Mouse (Mus musculus) forebrain, embryonic 12.5 days (tissue): ENCODE measurements around the gene Phf24. TPM values are rescaled to one million over a fixed set of nuclear protein-coding genes. Genes with fewer than 3 reads are reported as not detected.
A peak's percentile ranks its signal among the peaks of the same experiment; 100 is the strongest.

Experiments
- ATAC-seq: fragments of 200-750 bp; cut with Nextera tagmentation; 2 replicates; pipeline ENCODE4 v1.8.0; 2017; ENCODE audit warnings: moderate TSS enrichment; ENCODE audit not compliant: low FRiP score
- H3K27ac ChIP-seq: fragments of 300-500 bp; sonication (generic); 2 replicates; pipeline ENCODE4 v1.5.1; 2016; ENCODE audit warnings: mild to moderate bottlenecking
- H3K27me3 ChIP-seq: fragments of 300-500 bp; sonication (generic); 2 replicates; pipeline ENCODE4 v1.6.1; 2016; ENCODE audit warnings: mild to moderate bottlenecking
- H3K36me3 ChIP-seq: fragments of 300-500 bp; sonication (generic); replicated peaks from 2 replicates; pipeline ENCODE4 v1.6.1; 2016; ENCODE audit warnings: mild to moderate bottlenecking
- H3K4me1 ChIP-seq: fragments of 300-500 bp; sonication (generic); 2 replicates; pipeline ENCODE4 v1.6.1; 2016
- H3K4me2 ChIP-seq: fragments of 300-500 bp; sonication (generic); 2 replicates; pipeline ENCODE4 v1.6.1; 2016; ENCODE audit warnings: mild to moderate bottlenecking, moderate library complexity
- H3K4me3 ChIP-seq: fragments of 300-500 bp; sonication (generic); replicated peaks from 2 replicates; pipeline ENCODE4 v1.5.1; 2016; ENCODE audit warnings: mild to moderate bottlenecking
- H3K9ac ChIP-seq: fragments of 300-500 bp; sonication (generic); 2 replicates; pipeline ENCODE4 v1.6.1; 2016; ENCODE audit warnings: mild to moderate bottlenecking
- H3K9me3 ChIP-seq: fragments of 300-500 bp; sonication (generic); 2 replicates; pipeline ENCODE4 v1.6.1; 2016
- WGBS: fragments of 180-500 bp; shearing (Covaris S2); methylation state at CpG from one replicate; pipeline ENCODE4 v1.1.7; 2016; 5-methylcytosine and 5-hydroxymethylcytosine counted together
- polyA plus RNA-seq: library from polyadenylated mRNA; unstranded; fragments of >200 nt; fragmentation: Nextera tagmentation; extraction: Ambion mirVana; gene quantifications from 2 replicates; pipeline ENCODE4 v1.2.1, GENCODE M21; 2016

Gene Phf24
- polyA plus RNA-seq, 1 experiment from 2014 or later = 4.2 TPM

- peaks cover 29% of the 10 kb centered on the region for H3K36me3 ChIP-seq
- H3K27me3 ChIP-seq = no peaks in the 10 kb centered on the region
- peak overlapping the region; percentile 23 for H3K4me3 ChIP-seq
- peak overlapping the region; percentile 47 for H3K9ac ChIP-seq
- H3K9me3 ChIP-seq = no peaks in the 10 kb centered on the region
- peak overlapping the region; percentile 84 for H3K4me2 ChIP-seq
- peak overlapping the region; percentile 88 for H3K27ac ChIP-seq
- 6% methylated on average over 7 of the region's 10 CpGs for WGBS
- H3K4me1 ChIP-seq = peaks cover 56% of the 10 kb centered on the region
- no peak for ATAC-seq
Observed at GRCm38 (mm10) chr4:42953435-42954094, 37.1 kb downstream of the Phf24 start.

- H3K4me2 ChIP-seq = peak overlapping the region; percentile 84
- H3K27me3 ChIP-seq = no peaks in the 10 kb centered on the region
- peak overlapping the region; percentile 88 for H3K27ac ChIP-seq
- WGBS = 2% methylated on average over 10 of the region's 10 CpGs
- ATAC-seq = no peak
- peaks cover 49% of the 10 kb centered on the region for H3K4me1 ChIP-seq
- no peaks in the 10 kb centered on the region for H3K9me3 ChIP-seq
- H3K9ac ChIP-seq = peak overlapping the region; percentile 47
- H3K4me3 ChIP-seq = peak overlapping the region; percentile 23
- H3K36me3 ChIP-seq = peaks cover 33% of the 10 kb centered on the region
Observed at GRCm38 (mm10) chr4:42954297-42954696, 37.8 kb downstream of the Phf24 start.

- Histone ChIP-seq H3K27ac (no peak overlapping the region), H3K9me3 (no peaks in the 10 kb centered on the region), H3K4me2 (no peak overlapping the region), H3K4me3 (no peak overlapping the region), H3K9ac (no peak overlapping the region), H3K4me1 (peaks cover 47% of the 10 kb centered on the region), H3K27me3 (no peaks in the 10 kb centered on the region), H3K36me3 (peaks cover 33% of the 10 kb centered on the region)
- 87% methylated on average over 3 of the region's 3 CpGs for WGBS
- no peak for ATAC-seq
Observed at GRCm38 (mm10) chr4:42955200-42955599, 38.7 kb downstream of the Phf24 start.

GRCm38 (mm10) chr4:42956581-42956980 is 40.1 kb downstream of the Phf24 start:
- Histone ChIP-seq H3K27ac (no peak overlapping the region), H3K4me1 (peaks cover 33% of the 10 kb centered on the region), H3K27me3 (no peaks in the 10 kb centered on the region), H3K9ac (no peak overlapping the region), H3K4me3 (no peak overlapping the region), H3K36me3 (peaks cover 33% of the 10 kb centered on the region), H3K9me3 (no peaks in the 10 kb centered on the region), H3K4me2 (no peak overlapping the region)
- no peak for ATAC-seq
- WGBS = 94% methylated on average over 17 of the region's 17 CpGs

GRCm38 (mm10) chr4:42957306-42957705 is 40.8 kb downstream of the Phf24 start:
- no peaks in the 10 kb centered on the region for H3K9me3 ChIP-seq
- no peak overlapping the region for H3K4me2 ChIP-seq
- H3K36me3 ChIP-seq = peaks cover 33% of the 10 kb centered on the region
- H3K4me3 ChIP-seq = no peak overlapping the region
- 80% methylated on average over 11 of the region's 11 CpGs for WGBS
- no peak overlapping the region for H3K27ac ChIP-seq
- H3K27me3 ChIP-seq = no peaks in the 10 kb centered on the region
- no peak for ATAC-seq
- no peak overlapping the region for H3K9ac ChIP-seq
- peaks cover 26% of the 10 kb centered on the region for H3K4me1 ChIP-seq

- H3K4me2 ChIP-seq = no peak overlapping the region
- no peak overlapping the region for H3K4me3 ChIP-seq
- H3K27me3 ChIP-seq = no peaks in the 10 kb centered on the region
- no peaks in the 10 kb centered on the region for H3K9me3 ChIP-seq
- H3K9ac ChIP-seq = no peak overlapping the region
- peaks cover 19% of the 10 kb centered on the region for H3K4me1 ChIP-seq
- no peak overlapping the region for H3K27ac ChIP-seq
- no peak for ATAC-seq
- 92% methylated on average over 8 of the region's 8 CpGs for WGBS
- H3K36me3 ChIP-seq = peaks cover 33% of the 10 kb centered on the region
Observed at GRCm38 (mm10) chr4:42957979-42958378, 41.5 kb downstream of the Phf24 start.

GRCm38 (mm10) chr4:42958942-42959341 is 42.5 kb downstream of the Phf24 start:
- Histone ChIP-seq H3K27me3 (no peaks in the 10 kb centered on the region), H3K4me3 (no peak overlapping the region), H3K36me3 (peaks cover 33% of the 10 kb centered on the region), H3K4me2 (no peak overlapping the region), H3K4me1 (peaks cover 10% of the 10 kb centered on the region), H3K9me3 (no peaks in the 10 kb centered on the region), H3K27ac (no peak overlapping the region), H3K9ac (no peak overlapping the region)
- ATAC-seq = no peak
- 71% methylated on average over 8 of the region's 8 CpGs for WGBS

- ATAC-seq = no peak
- Histone ChIP-seq H3K9me3 (no peaks in the 10 kb centered on the region), H3K27me3 (peaks cover 3% of the 10 kb centered on the region), H3K4me3 (no peak overlapping the region), H3K27ac (no peak overlapping the region), H3K4me1 (peaks cover 6% of the 10 kb centered on the region; the same call in 1 of the 2 replicates), H3K36me3 (peaks cover 33% of the 10 kb centered on the region), H3K4me2 (no peak overlapping the region), H3K9ac (no peak overlapping the region)
- WGBS = 75% methylated on average over 4 of the region's 4 CpGs
Observed at GRCm38 (mm10) chr4:42959382-42959781, 42.9 kb downstream of the Phf24 start.

- WGBS = 31% methylated on average over 4 of the region's 4 CpGs
- Histone ChIP-seq H3K9ac (no peak overlapping the region), H3K27ac (no peak overlapping the region), H3K4me2 (no peak overlapping the region), H3K4me3 (no peak overlapping the region), H3K36me3 (peaks cover 24% of the 10 kb centered on the region), H3K4me1 (peaks cover 3% of the 10 kb centered on the region; the same call in 1 of the 2 replicates), H3K27me3 (peaks cover 6% of the 10 kb centered on the region), H3K9me3 (no peaks in the 10 kb centered on the region)
- ATAC-seq = no peak
Observed at GRCm38 (mm10) chr4:42961592-42961991, 45.1 kb downstream of the Phf24 start.

GRCm38 (mm10) chr4:42963480-42963879 is 47.0 kb downstream of the Phf24 start:
- Histone ChIP-seq H3K9me3 (no peaks in the 10 kb centered on the region), H3K9ac (no peak overlapping the region), H3K4me2 (no peak overlapping the region), H3K27ac (no peak overlapping the region), H3K4me3 (no peak overlapping the region), H3K4me1 (peaks cover 3% of the 10 kb centered on the region; the same call in 1 of the 2 replicates), H3K36me3 (peaks cover 5% of the 10 kb centered on the region), H3K27me3 (peaks cover 6% of the 10 kb centered on the region)
- WGBS = 94% methylated on average over 2 of the region's 2 CpGs
- ATAC-seq = no peak

GRCm38 (mm10) chr4:42965039-42965719 is 48.7 kb downstream of the Phf24 start:
- Histone ChIP-seq H3K4me2 (peak overlapping the region; percentile 40), H3K9me3 (no peaks in the 10 kb centered on the region), H3K36me3 (no peaks in the 10 kb centered on the region), H3K9ac (0 out of 2 replicates have a peak overlapping the region, but pooled peaks have one; percentile 1), H3K27me3 (peaks cover 6% of the 10 kb centered on the region), H3K4me3 (0 out of 2 replicates have a peak overlapping the region, but pooled peaks have one; percentile 2), H3K4me1 (peaks cover 3% of the 10 kb centered on the region; the same call in 1 of the 2 replicates), H3K27ac (no peak overlapping the region)
- 0 out of 2 replicates have a peak, but pooled peaks have one; percentile 14 for ATAC-seq
- WGBS = 14% methylated on average over 12 of the region's 12 CpGs

GRCm38 (mm10) chr4:42969304-42969703 is 52.8 kb downstream of the Phf24 start, which contains the start of gene 1700022I11Rik:
TSS of gene 1700022I11Rik (plus strand) at chr4:42969604.
- no peaks in the 10 kb centered on the region for H3K36me3 ChIP-seq
- no peak for ATAC-seq
- no peaks in the 10 kb centered on the region for H3K9me3 ChIP-seq
- peaks cover 4% of the 10 kb centered on the region for H3K27me3 ChIP-seq
- H3K4me2 ChIP-seq = no peak within 1 kb of the TSS
- no peak within 1 kb of the TSS for H3K9ac ChIP-seq
- H3K4me3 ChIP-seq = no peak within 1 kb of the TSS
- H3K4me1 ChIP-seq = peaks cover 3% of the 10 kb centered on the region; the same call in 1 of the 2 replicates
- H3K27ac ChIP-seq = no peak within 1 kb of the TSS
- WGBS = 89% methylated on average over 4 of the region's 4 CpGs
